Mouse (Mus musculus) MEL-GATA-1-ER (cell line): ENCODE measurements around the gene Gtf3c6.

Experiments used
- DNase-seq: peaks from one replicate; pipeline ENCODE4 v3.0.0-alpha.2; 2012; ENCODE audit warnings: low read depth; ENCODE audit errors: extremely low read depth

Gtf3c6 gene

GRCm38 (mm10) chr10:40258976-40259375, 1.1 kb upstream of the Gtf3c6 start:
- DNase-seq, result no peak

GRCm38 (mm10) chr10:40258401-40258966, 576 bp upstream of the Gtf3c6 start:
- DNase-seq, result peak; percentile 100

DNA sequence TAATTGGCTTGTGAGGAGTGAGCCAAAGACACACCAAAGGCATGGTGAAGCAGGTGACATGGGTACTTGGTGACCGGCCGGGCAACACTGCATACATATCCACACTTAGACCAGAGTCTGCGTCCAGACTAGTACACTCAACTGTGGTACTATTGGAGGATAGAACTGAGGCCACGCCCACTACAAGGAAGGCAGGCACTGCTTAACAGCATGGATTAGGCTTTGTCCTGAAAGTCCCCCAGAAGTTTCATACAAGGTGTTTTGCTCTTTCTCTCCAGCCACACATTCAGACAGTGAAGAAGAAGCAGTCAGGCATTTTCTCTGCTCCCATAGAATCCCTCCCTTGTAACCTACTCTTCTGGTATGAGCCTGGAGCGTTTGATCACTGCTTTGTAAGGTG, 1.2 kb downstream of the Gtf3c6 start:
- peak; percentile 80 for DNase-seq

GRCm38 (mm10) chr10:40250969-40251368, 6.9 kb downstream of the Gtf3c6 start:
- peak; percentile 66 for DNase-seq

DNA sequence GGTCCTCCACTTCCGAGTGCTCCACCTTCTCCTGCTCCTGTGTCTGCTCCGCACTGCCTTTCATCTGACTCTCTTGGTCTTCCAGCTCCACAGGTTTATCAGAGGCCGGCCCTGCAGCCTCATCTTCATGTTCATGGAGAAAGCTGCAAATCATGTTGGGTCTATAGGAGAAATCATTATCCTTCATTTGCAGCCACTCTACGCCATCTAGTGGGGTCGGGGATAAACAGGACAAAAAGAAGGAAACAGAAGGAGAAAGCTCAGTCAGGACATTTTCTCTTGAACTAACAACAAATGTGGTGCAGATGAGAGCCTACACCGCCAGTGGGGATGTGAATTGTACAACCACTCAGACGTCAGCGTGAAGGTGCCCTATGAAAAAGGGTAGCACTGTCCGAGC, 8.3 kb downstream of the Gtf3c6 start:
- no peak for DNase-seq

DNA sequence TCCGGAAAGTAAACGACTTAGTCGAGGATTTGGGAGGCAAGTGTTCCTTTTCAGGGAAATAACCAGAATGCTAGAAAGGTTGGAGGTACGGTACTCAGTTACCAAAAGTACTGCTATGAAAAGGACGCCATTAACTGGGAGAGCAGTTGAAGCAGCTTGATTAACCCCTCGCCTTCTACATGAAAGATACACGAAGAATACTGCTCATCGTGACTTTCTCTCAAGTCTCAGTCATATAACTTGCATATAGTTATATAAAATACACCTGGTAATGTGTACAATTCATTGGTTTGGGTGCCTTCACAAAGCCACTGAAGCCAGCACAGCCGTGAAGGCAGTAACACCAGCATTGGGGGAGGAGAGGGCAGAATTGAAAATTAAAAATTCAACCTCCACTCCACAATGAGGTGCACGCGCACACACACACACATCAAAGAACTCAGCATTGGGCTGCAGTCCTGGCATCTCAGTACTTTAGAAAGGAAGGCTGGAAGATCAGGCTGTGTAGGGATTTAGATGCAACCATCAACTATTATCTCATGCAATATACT, 10.7 kb downstream of the Gtf3c6 start:
- no peak for DNase-seq

- peak; percentile 76 for DNase-seq
These were observed 11.3 kb downstream of the Gtf3c6 start, which contains the start of gene Rpf2 for GRCm38 (mm10) chr10:40246374-40247165. Gene Rpf2, minus strand, starts transcription at chr10:40247036.

DNA sequence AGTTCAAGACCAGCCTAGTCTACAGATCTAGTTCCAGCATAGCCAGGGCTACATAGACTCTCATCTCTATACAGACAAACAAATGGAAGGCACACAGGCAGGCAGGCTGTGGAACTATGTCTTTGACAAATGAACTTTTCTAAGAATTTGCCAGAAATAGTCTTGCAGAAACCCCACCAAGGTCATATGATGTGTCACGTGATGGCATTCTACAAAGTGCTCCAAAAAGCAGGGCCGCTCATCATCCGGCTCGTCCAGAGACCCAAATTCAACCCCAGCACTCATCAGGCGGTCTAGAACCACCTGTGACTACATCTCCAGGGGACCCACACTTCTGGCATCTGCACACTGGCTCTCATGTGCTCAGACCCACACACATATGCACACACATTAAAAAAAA, 20.1 kb downstream of the Gtf3c6 start:
- no peak for DNase-seq

GRCm38 (mm10) chr10:40233241-40233640, 24.7 kb downstream of the Gtf3c6 start:
- no peak for DNase-seq

GRCm38 (mm10) chr10:40232442-40232841, 25.5 kb downstream of the Gtf3c6 start:
- no peak for DNase-seq

GRCm38 (mm10) chr10:40229725-40230124, 28.2 kb downstream of the Gtf3c6 start:
- peak; percentile 36 for DNase-seq

- DNase-seq, result no peak
These were observed 30.1 kb downstream of the Gtf3c6 start for GRCm38 (mm10) chr10:40227660-40228303.

DNA sequence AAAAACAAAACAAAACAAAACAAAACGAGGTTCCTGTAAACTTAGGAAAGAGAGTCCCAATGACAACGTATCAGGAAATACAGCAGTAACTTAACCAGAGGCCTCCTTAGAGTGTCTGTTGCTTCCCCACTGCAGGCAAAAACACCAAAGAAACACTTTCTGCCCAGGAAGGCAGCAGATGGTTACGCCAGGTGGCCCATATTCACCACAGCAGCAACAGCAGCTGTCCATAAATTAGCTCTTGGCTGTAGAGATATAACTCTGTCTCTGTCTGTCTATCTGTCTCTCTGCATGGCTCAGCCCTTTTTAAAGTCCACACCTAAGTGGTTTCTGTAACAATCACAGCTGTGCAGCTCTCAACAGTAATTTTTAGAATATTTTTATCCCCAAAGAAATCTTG, 39.0 kb downstream of the Gtf3c6 start:
- no peak for DNase-seq

GRCm38 (mm10) chr10:40212443-40213169, 45.3 kb downstream of the Gtf3c6 start:
- DNase-seq, result peak; percentile 79
